Mouse (Mus musculus): Measurements from ENCODE around the gene Zfp846. TPM values are rescaled to one million over a fixed set of nuclear protein-coding genes. Genes with fewer than 3 reads are reported as not detected.
A peak's percentile ranks its signal among the peaks of the same experiment; 100 is the strongest.

Gene Zfp846
- polyA plus RNA-seq, 1 experiment from 2014 or later = 34.4 TPM

DNA sequence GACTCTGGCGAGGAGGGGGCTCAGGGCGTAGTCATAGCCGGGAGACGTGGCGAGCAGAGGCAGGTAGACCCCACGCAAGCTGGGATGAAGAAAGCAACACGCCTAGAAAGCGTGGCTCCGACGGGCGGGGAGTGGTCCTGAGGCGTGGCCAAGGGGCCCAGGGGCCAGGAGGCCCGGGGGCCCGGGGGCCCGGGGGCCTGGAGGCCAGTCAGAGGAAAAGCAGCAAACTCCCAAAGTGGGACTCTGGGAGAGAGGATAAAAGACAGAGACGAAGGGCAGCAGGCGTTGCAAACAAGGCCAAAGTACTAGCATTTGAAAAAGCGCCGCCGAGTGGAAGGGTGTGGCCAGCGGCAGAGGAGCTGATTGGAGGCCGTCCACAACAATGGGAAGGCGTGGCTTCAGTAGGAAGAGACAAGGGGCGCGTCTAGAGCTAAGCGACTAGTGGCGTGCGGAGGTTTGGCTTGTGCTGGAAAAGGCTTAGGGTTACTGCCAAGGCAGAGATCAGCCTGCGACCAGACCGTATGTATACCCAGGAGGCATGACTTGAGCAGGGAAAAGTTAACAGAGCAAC is 61.9 kb downstream of the Zfp846 start:
- Histone ChIP-seq H3K9ac (ENCODE audit: low read length) (peak overlapping the region; percentile 87), H3K36me3 (ENCODE audit: control insufficient read depth, insufficient read depth, low read length) (peaks cover 30% of the 10 kb centered on the region), H3K4me1 (ENCODE audit: control insufficient read depth, insufficient read depth, low read length) (peaks cover 22% of the 10 kb centered on the region), H3K9me3 (replicated peaks; ENCODE audit: control insufficient read depth, low read length) (no peaks in the 10 kb centered on the region), H3K4me2 (ENCODE audit: low read length) (peak overlapping the region; percentile 100), H3K4me3 (ENCODE audit: low read depth, low read length) (peak overlapping the region; percentile 86), H3K27me3 (replicated peaks; ENCODE audit: control insufficient read depth, insufficient read depth, low read length) (no peaks in the 10 kb centered on the region), H3K27ac (ENCODE audit: low read depth, low read length) (peak overlapping the region; percentile 84)
- WGBS = under 1% methylated on average over 30 of the region's 30 CpGs
- DNase-seq (ENCODE audit: low spot score) = peak; percentile 93
- peak; percentile 86 for ATAC-seq

DNA sequence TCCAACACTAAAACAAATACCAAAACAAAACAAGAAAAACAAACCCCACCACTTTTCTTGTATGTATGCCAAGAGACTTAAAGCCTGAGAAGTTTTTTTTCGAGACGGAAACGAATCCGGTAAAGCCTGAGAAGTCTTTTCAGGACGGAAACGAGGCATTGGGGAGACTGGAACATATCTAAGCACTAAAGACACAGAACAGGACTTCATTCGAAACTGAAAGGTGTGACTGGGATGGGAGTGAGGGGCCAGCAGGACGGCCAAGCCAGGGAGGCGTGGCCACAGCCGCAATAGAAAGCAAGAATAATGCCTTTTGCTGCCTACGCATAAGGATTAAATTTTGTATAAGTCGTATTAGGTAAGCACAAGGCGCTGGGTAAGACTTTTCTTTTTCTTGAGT is 62.7 kb downstream of the Zfp846 start:
- H3K4me2 ChIP-seq (ENCODE audit: low read length) = peak overlapping the region; percentile 100
- H3K36me3 ChIP-seq (ENCODE audit: control insufficient read depth, insufficient read depth, low read length) = peaks cover 30% of the 10 kb centered on the region
- DNase-seq (ENCODE audit: low spot score) = no peak
- no peak overlapping the region for H3K27ac ChIP-seq (ENCODE audit: low read depth, low read length)
- 11% methylated on average over 13 of the region's 13 CpGs for WGBS
- H3K4me1 ChIP-seq (ENCODE audit: control insufficient read depth, insufficient read depth, low read length) = peaks cover 22% of the 10 kb centered on the region
- H3K4me3 ChIP-seq (ENCODE audit: low read depth, low read length) = peak overlapping the region; percentile 86
- no peaks in the 10 kb centered on the region for H3K9me3 ChIP-seq (replicated peaks; ENCODE audit: control insufficient read depth, low read length)
- peak overlapping the region; percentile 87 for H3K9ac ChIP-seq (ENCODE audit: low read length)
- no peak for ATAC-seq
- no peaks in the 10 kb centered on the region for H3K27me3 ChIP-seq (replicated peaks; ENCODE audit: control insufficient read depth, insufficient read depth, low read length)

DNA sequence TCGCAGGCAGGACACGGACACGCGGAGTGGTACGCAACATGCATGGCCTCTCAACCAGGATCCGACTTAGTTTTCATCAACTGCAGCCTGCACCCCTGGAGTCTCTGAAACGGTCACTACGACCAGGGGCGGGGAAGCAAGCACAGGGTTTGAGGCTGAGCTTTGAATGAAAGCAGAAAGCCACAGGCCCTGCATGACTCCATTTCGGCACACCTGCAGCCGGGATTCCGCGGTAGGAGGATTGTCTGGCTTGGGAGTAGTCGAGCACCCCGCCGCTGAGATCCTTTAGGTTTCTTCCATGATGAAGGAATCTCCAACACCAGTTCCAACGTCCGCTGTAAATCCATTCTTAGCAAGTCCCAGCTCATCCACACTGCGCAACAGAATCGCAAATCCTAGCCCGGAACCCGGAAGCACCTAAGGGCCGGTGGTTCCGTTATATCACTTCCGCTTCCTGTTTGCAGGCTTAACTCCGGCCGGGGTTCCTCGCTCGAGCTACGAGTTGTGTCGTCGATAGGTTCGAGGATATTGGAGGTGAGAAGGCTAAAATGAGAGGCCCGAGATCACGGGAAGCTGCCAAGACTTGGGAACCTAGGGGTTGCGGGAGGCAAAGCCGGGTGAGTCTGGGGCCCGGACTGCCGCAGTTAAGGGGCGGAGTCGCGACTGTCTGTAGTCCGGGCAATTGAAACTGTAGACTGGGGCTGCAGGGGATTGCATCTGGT is 63.4 kb downstream of the Zfp846 start, which contains the start of gene Fbxl12:
Gene Fbxl12, minus strand, starts transcription at position 408 of the 722 bp plus-strand sequence.
- H3K27me3 ChIP-seq (replicated peaks; ENCODE audit: control insufficient read depth, insufficient read depth, low read length) = no peaks in the 10 kb centered on the region
- ATAC-seq = peak; percentile 38
- no peaks in the 10 kb centered on the region for H3K9me3 ChIP-seq (replicated peaks; ENCODE audit: control insufficient read depth, low read length)
- peak within 1 kb of the TSS; percentile 87 for H3K9ac ChIP-seq (ENCODE audit: low read length)
- peak within 1 kb of the TSS; percentile 74 for H3K27ac ChIP-seq (ENCODE audit: low read depth, low read length)
- H3K36me3 ChIP-seq (ENCODE audit: control insufficient read depth, insufficient read depth, low read length) = peaks cover 30% of the 10 kb centered on the region
- peak; percentile 92 for DNase-seq (ENCODE audit: low spot score)
- under 1% methylated on average over 43 of the region's 43 CpGs for WGBS
- H3K4me3 ChIP-seq (ENCODE audit: low read depth, low read length) = peak within 1 kb of the TSS; percentile 86
- H3K4me2 ChIP-seq (ENCODE audit: low read length) = peak within 1 kb of the TSS; percentile 100
- peaks cover 22% of the 10 kb centered on the region for H3K4me1 ChIP-seq (ENCODE audit: control insufficient read depth, insufficient read depth, low read length)

DNA sequence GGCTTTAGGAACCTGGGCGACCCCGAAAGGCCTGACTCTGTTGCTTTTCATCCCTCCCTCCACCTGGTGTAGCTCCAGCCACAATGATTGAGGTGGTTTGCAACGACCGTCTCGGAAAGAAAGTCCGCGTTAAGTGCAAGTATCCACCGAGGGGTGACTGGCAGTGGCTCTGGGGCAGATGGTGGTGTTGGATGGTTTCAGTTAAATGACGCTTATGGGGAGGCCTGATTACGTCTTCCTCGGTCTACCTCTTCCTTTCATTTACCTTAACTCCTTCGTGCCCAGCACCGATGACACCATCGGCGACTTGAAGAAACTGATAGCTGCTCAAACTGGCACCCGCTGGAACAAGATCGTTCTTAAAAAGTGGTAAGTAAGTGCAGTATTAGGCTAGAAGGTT is 64.0 kb downstream of the Zfp846 start:
- 7% methylated on average over 17 of the region's 17 CpGs for WGBS
- no peak for ATAC-seq
- Histone ChIP-seq H3K27ac (ENCODE audit: low read depth, low read length) (peak overlapping the region; percentile 74), H3K4me2 (ENCODE audit: low read length) (peak overlapping the region; percentile 100), H3K9ac (ENCODE audit: low read length) (peak overlapping the region; percentile 87), H3K27me3 (replicated peaks; ENCODE audit: control insufficient read depth, insufficient read depth, low read length) (no peaks in the 10 kb centered on the region), H3K4me1 (ENCODE audit: control insufficient read depth, insufficient read depth, low read length) (peaks cover 22% of the 10 kb centered on the region), H3K9me3 (replicated peaks; ENCODE audit: control insufficient read depth, low read length) (no peaks in the 10 kb centered on the region), H3K4me3 (ENCODE audit: low read depth, low read length) (peak overlapping the region; percentile 86), H3K36me3 (ENCODE audit: control insufficient read depth, insufficient read depth, low read length) (peaks cover 32% of the 10 kb centered on the region)
- no peak for DNase-seq (ENCODE audit: low spot score)

DNA sequence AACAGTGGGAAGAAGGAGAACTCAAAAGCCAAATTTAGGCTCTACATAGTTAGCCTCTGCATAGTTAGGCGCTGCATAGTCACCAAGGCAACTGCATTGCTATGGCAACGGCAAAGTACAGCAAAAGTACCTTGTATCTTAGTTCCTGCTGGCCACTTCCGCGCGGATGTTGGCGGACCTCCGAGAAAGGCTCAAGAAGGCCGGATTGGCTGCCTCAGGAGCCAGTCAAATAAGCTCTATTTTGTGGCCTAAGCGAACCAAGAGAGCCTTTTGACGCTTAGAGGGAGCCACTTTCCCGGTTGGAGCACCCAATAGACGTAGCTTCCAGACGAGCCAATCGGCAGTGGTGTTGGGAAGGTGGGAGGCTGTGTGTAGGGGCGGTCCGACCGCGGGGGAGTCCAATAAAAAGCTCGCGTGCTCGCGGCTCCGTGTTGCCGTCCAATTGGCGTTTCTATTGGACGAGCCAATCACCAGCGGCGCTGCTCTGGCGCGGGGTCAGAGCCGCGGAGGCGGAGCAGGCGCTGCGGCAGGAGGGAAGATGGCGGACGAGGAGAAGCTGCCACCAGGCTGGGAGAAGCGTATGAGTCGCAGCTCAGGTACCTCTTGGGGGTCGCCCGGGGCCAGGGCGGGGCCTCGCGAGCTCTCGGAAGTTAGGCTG is 70.6 kb downstream of the Zfp846 start, which contains the start of gene Pin1:
Gene Pin1, plus strand, starts transcription at position 494 of the 658 bp plus-strand sequence.
- H3K9ac ChIP-seq (ENCODE audit: low read length) = peak within 1 kb of the TSS; percentile 85
- H3K4me2 ChIP-seq (ENCODE audit: low read length) = peak within 1 kb of the TSS; percentile 78
- DNase-seq (ENCODE audit: low spot score) = peak; percentile 100
- under 1% methylated on average over 45 of the region's 45 CpGs for WGBS
- H3K4me3 ChIP-seq (ENCODE audit: low read depth, low read length) = peak within 1 kb of the TSS; percentile 89
- H3K36me3 ChIP-seq (ENCODE audit: control insufficient read depth, insufficient read depth, low read length) = peaks cover 47% of the 10 kb centered on the region
- ATAC-seq = peak; percentile 100
- no peaks in the 10 kb centered on the region for H3K27me3 ChIP-seq (replicated peaks; ENCODE audit: control insufficient read depth, insufficient read depth, low read length)
- 0 out of 2 replicates have a peak within 1 kb of the TSS, but pooled peaks have one; percentile 10 for H3K27ac ChIP-seq (ENCODE audit: low read depth, low read length)
- H3K4me1 ChIP-seq (ENCODE audit: control insufficient read depth, insufficient read depth, low read length) = peaks cover 10% of the 10 kb centered on the region
- H3K9me3 ChIP-seq (replicated peaks; ENCODE audit: control insufficient read depth, low read length) = no peaks in the 10 kb centered on the region

DNA sequence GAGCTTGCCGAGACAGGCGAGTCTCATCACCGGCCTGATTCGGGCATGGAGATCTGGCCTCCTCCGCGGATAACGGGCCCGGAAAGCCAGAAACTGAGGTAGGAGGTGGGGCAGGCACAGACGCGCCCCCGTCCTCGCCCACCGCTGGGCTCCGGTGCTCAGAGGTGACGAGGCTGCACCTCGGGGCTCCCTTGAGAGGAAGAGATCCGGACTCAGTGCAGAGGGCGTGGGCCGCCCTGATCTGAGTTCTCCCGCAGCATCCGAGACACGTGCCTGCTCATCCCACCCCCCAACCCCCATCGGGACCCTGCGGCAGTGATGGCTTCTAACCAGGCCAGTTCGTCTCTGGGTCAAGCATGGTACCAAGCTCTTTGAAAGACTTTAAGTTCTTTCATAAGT is 71.2 kb downstream of the Zfp846 start:
- 0% methylated on average over 25 of the region's 25 CpGs for WGBS
- no peaks in the 10 kb centered on the region for H3K27me3 ChIP-seq (replicated peaks; ENCODE audit: control insufficient read depth, insufficient read depth, low read length)
- no peak for DNase-seq (ENCODE audit: low spot score)
- ATAC-seq = no peak
- peak overlapping the region; percentile 78 for H3K4me2 ChIP-seq (ENCODE audit: low read length)
- H3K36me3 ChIP-seq (ENCODE audit: control insufficient read depth, insufficient read depth, low read length) = peaks cover 50% of the 10 kb centered on the region
- H3K9ac ChIP-seq (ENCODE audit: low read length) = peak overlapping the region; percentile 85
- H3K9me3 ChIP-seq (replicated peaks; ENCODE audit: control insufficient read depth, low read length) = no peaks in the 10 kb centered on the region
- H3K27ac ChIP-seq (ENCODE audit: low read depth, low read length) = 0 out of 2 replicates have a peak overlapping the region, but pooled peaks have one; percentile 10
- H3K4me1 ChIP-seq (ENCODE audit: control insufficient read depth, insufficient read depth, low read length) = peaks cover 10% of the 10 kb centered on the region
- H3K4me3 ChIP-seq (ENCODE audit: low read depth, low read length) = peak overlapping the region; percentile 89

DNA sequence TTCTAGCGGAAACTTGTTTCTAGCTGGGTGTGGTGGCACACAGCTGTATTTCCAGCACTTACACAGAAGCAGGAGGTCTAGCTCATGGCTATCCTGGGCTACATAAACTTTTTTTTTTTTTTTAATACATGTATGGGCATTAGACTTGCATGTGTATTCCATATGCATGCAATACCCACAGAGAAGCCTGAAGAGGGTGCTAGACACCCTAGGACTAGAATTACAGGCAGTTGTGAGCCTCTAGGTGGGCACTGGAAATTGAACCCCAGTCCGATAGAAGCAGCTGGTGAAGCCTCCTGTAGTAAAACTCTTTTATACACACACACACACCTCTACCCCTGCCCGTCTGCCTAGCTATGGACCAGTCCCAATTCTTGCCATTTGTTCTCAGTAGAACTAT is 72.8 kb downstream of the Zfp846 start:
- no peak for ATAC-seq
- DNase-seq (ENCODE audit: low spot score) = no peak
- no peak overlapping the region for H3K27ac ChIP-seq (ENCODE audit: low read depth, low read length)
- H3K4me1 ChIP-seq (ENCODE audit: control insufficient read depth, insufficient read depth, low read length) = peaks cover 10% of the 10 kb centered on the region
- H3K27me3 ChIP-seq (replicated peaks; ENCODE audit: control insufficient read depth, insufficient read depth, low read length) = no peaks in the 10 kb centered on the region
- no peak overlapping the region for H3K9ac ChIP-seq (ENCODE audit: low read length)
- H3K4me3 ChIP-seq (ENCODE audit: low read depth, low read length) = no peak overlapping the region; the same call in 1 of the 2 replicates
- H3K4me2 ChIP-seq (ENCODE audit: low read length) = no peak overlapping the region
- H3K9me3 ChIP-seq (replicated peaks; ENCODE audit: control insufficient read depth, low read length) = no peaks in the 10 kb centered on the region
- 92% methylated on average over 3 of the region's 3 CpGs for WGBS
- peaks cover 51% of the 10 kb centered on the region for H3K36me3 ChIP-seq (ENCODE audit: control insufficient read depth, insufficient read depth, low read length)

Measured in forebrain, embryonic 14.5 days (tissue).